Mouse (Mus musculus) testis, adult 2 months (tissue): ENCODE results near the gene Usp34.

Source experiments
- CTCF ChIP-seq: fragments of 200-500 bp; IDR thresholded peaks from 2 replicates; pipeline ENCODE4 v1.5.1; 2012; ENCODE audit warnings: low read depth, mild to moderate bottlenecking, inconsistent platforms, low read length, moderate library complexity; ENCODE audit not compliant: control insufficient read depth, insufficient read depth, insufficient replicate concordance
- POLR2A ChIP-seq: fragments of 200-500 bp; IDR thresholded peaks from 2 replicates; pipeline ENCODE4 v1.6.1; 2012; ENCODE audit warnings: low read depth, mild to moderate bottlenecking, inconsistent platforms, low read length, moderate library complexity; ENCODE audit not compliant: control insufficient read depth

GRCm38 (mm10) chr11:23372032-23372431 is 65.3 kb downstream of the Usp34 start:
- TF ChIP-seq POLR2A (no peak), CTCF (no peak)
